Mouse (Mus musculus): ENCODE results near the gene Smim22.

- TF ChIP-seq CTCF (IDR thresholded peaks at IDR 0.05; ENCODE audit: low read depth) (no peak), EP300 (IDR thresholded peaks at IDR 0.05; ENCODE audit: low read depth) (no peak)
These were observed 13.8 kb upstream of the Smim22 start for GRCm38 (mm10) chr16:4993276-4993675.

All from liver, postnatal 0 days (tissue).